Mouse (Mus musculus) Patski (cell line): ENCODE measurements around the gene Tfip11. TPM values are rescaled to one million over a fixed set of nuclear protein-coding genes. Genes with fewer than 3 reads are reported as not detected.

Experiments
- ATAC-seq: fragments of 100-300 bp; one replicate; pipeline ENCODE4 v1.8.0; 2021
- CTCF ChIA-PET: fragments of 350-600 bp; sonication (Branson Sonifier 250); formaldehyde crosslinking; loops from one replicate; lab custom pipeline; 2022; ENCODE audit warnings: inconsistent platforms; lab: Charles Lee
- POLR2A ChIA-PET: fragments of 350-600 bp; sonication (Branson Sonifier 250); formaldehyde crosslinking; loops from one replicate; lab custom pipeline; 2022; ENCODE audit warnings: antibody characterized with exemption, inconsistent platforms; lab: Charles Lee
- DNase-seq: peaks from one replicate; pipeline ENCODE4 v3.0.0-alpha.2; 2011; ENCODE audit warnings: low read depth, low spot score
- H3K27me3 ChIP-seq: fragments of 371-371 bp; one replicate; pipeline ENCODE4 v1.5.1; 2021
- CTCF ChIP-seq: fragments of 100-300 bp; IDR thresholded peaks from one replicate; pipeline ENCODE4 v1.5.1; 2021
- in situ Hi-C: fragments of 300-500 bp; cut with MboI; formaldehyde crosslinking; loops from 3 replicates; pipeline ENCODE4 v1.11.1; 2018; ENCODE audit warnings: low pct_unique_long_range_greater_than_20kb, mixed read lengths
- polyA plus RNA-seq: library from polyadenylated mRNA; unstranded; gene quantifications from one replicate; pipeline ENCODE4 v1.2.3, GENCODE M21; 2021

Gene Tfip11
- polyA plus RNA-seq, 1 experiment from 2014 or later, result 43.2 TPM

- CTCF ChIA-PET, result interaction anchor here (1.3 to 1.6 kb wide), 2 partner anchors 45 to 83 kb away, joined by 3 to 4 read pairs; no protein-coding TSS in a partner anchor
- ATAC-seq (peak; percentile 74), DNase-seq (no peak)
- in situ Hi-C loops, result loop anchor here (5.0 to 25.0 kb wide), 2 partner anchors 43 to 1437 kb away; partner anchors contain the start of genes Iscu and Sart3
- POLR2A ChIA-PET, result interaction anchor here (0.7 to 1.5 kb wide), 5 partner anchors 14 to 84 kb away, joined by 3 to 7 read pairs (median 3); no protein-coding TSS in a partner anchor
- no peak for TF ChIP-seq CTCF
- no peaks in the 10 kb centered on the region for H3K27me3 ChIP-seq
Measured at GRCm38 (mm10) chr5:112324637-112325545, 1.3 kb upstream of the Tfip11 start.

- CTCF ChIA-PET, result interaction anchor here (1.8 kb wide), 1 partner anchor 16 kb away, joined by 5 read pairs; the partner anchor contains the start of genes Hps4 and Srrd
- POLR2A ChIA-PET, result no interaction called here
- no peak for TF ChIP-seq CTCF
- no peaks in the 10 kb centered on the region for H3K27me3 ChIP-seq
- ATAC-seq, result no peak
- in situ Hi-C loops, result no loop called here
- no peak for DNase-seq
Measured at GRCm38 (mm10) chr5:112326446-112327009, 370 bp downstream of the Tfip11 start.

GRCm38 (mm10) chr5:112327854-112328253, 1.7 kb downstream of the Tfip11 start:
- in situ Hi-C loops, result no loop called here

GRCm38 (mm10) chr5:112329805-112330564, 3.8 kb downstream of the Tfip11 start:
- no peak for TF ChIP-seq CTCF
- in situ Hi-C loops, result no loop called here
- CTCF ChIA-PET, result interaction anchor here (1.0 to 1.3 kb wide), 3 partner anchors 11 to 89 kb away, joined by 3 read pairs; no protein-coding TSS in a partner anchor

More at GRCm38 (mm10) chr5:112327854-112328253, 1.7 kb downstream of the Tfip11 start:
- ChIA-PET CTCF (interaction anchor here (1.8 kb wide), 1 partner anchor 14 kb away, joined by 5 read pairs; the partner anchor contains the start of genes Hps4 and Srrd), POLR2A (interaction anchor here (1.1 kb wide), 1 partner anchor 50 kb away, joined by 3 read pairs; no protein-coding TSS in a partner anchor)
- ATAC-seq (no peak), DNase-seq (no peak)
- TF ChIP-seq CTCF, result no peak
- no peaks in the 10 kb centered on the region for H3K27me3 ChIP-seq

GRCm38 (mm10) chr5:112335473-112335872, 9.3 kb downstream of the Tfip11 start:
- CTCF ChIA-PET, result interaction anchor here (0.7 to 4.4 kb wide), 7 partner anchors 9 to 121 kb away, joined by 3 to 25 read pairs (median 4); no protein-coding TSS in a partner anchor
- H3K27me3 ChIP-seq, result no peaks in the 10 kb centered on the region
- POLR2A ChIA-PET, result no interaction called here
- in situ Hi-C loops, result loop anchor here (5.0 kb wide), 2 partner anchors 92 to 93 kb away; no protein-coding TSS in a partner anchor
- TF ChIP-seq CTCF, result no peak
- ATAC-seq (no peak), DNase-seq (no peak)

More at GRCm38 (mm10) chr5:112329805-112330564, 3.8 kb downstream of the Tfip11 start:
- no peak for ATAC-seq
- POLR2A ChIA-PET, result no interaction called here
- DNase-seq, result no peak
- no peaks in the 10 kb centered on the region for H3K27me3 ChIP-seq

- no peak for ATAC-seq
- no peak for TF ChIP-seq CTCF
- no peak for DNase-seq
- ChIA-PET CTCF (interaction anchor here (4.4 kb wide), 1 partner anchor 96 kb away, joined by 25 read pairs; no protein-coding TSS in a partner anchor), POLR2A (no interaction called here)
- in situ Hi-C loops, result loop anchor here (5.0 kb wide), 2 partner anchors 90 to 95 kb away; no protein-coding TSS in a partner anchor
- H3K27me3 ChIP-seq, result no peaks in the 10 kb centered on the region
Measured at GRCm38 (mm10) chr5:112337004-112337403, 10.8 kb downstream of the Tfip11 start.

GRCm38 (mm10) chr5:112339215-112339614, 13.1 kb downstream of the Tfip11 start:
- in situ Hi-C loops, result loop anchor here (5.0 kb wide), 2 partner anchors 88 to 97 kb away; no protein-coding TSS in a partner anchor
- no peak for ATAC-seq
- POLR2A ChIA-PET, result no interaction called here
- CTCF ChIA-PET, result no interaction called here
- no peaks in the 10 kb centered on the region for H3K27me3 ChIP-seq
- no peak for DNase-seq
- no peak for TF ChIP-seq CTCF

- in situ Hi-C loops, result no loop called here
- CTCF ChIA-PET, result interaction anchor here (0.7 to 1.7 kb wide), 4 partner anchors 16 to 102 kb away, joined by 3 to 6 read pairs (median 4); partner anchors contain the start of gene Tfip11
- POLR2A ChIA-PET, result interaction anchor here (1.0 to 1.5 kb wide), 3 partner anchors 47 to 102 kb away, joined by 3 read pairs; no protein-coding TSS in a partner anchor
- no peaks in the 10 kb centered on the region for H3K27me3 ChIP-seq
- peak; percentile 20 for ATAC-seq
- DNase-seq, result no peak
- no peak for TF ChIP-seq CTCF
Measured at GRCm38 (mm10) chr5:112342463-112343204, 16.5 kb downstream of the Tfip11 start, which contains the start of the genes Srrd and Hps4. Gene Srrd (minus strand): TSS chr5:112343040. Gene Hps4 (plus strand): TSS chr5:112343083.

GRCm38 (mm10) chr5:112343205-112343595, 17.0 kb downstream of the Tfip11 start:
- DNase-seq (no peak), ATAC-seq (peak; percentile 63)
- no peak for TF ChIP-seq CTCF
- ChIA-PET POLR2A (interaction anchor here (1.0 kb wide), 1 partner anchor 101 kb away, joined by 3 read pairs; no protein-coding TSS in a partner anchor), CTCF (interaction anchor here (1.4 kb wide), 1 partner anchor 16 kb away, joined by 5 read pairs; the partner anchor contains the start of gene Tfip11)
- H3K27me3 ChIP-seq, result no peaks in the 10 kb centered on the region
- in situ Hi-C loops, result no loop called here
